Mouse (Mus musculus) liver (tissue): ENCODE results near the gene Fam129b.

Experiments
- DNase-seq: peaks from one replicate; pipeline ENCODE4 v3.0.0-alpha.2; 2020; ENCODE audit warnings: mixed read lengths

The Fam129b gene

DNA sequence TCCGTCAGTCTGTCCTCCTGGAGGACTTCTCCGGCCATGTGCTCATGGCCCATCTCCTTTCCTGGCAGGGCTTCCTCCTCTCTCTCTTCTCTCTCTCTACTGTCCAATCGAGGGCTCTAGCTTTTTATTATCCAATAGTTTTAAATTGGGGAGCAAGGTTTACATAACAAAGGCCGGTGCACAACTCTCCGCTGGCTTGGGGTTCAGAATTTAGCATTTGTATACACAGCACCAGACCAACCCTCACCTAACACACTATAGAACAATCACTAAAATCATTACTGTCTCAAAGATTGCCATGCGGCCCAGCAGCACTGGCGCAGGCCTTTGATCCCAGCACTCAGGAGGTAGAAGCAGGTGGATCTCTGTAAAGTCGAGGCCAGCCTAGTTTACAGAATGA is 15.1 kb upstream of the Fam129b start:
- DNase-seq: no peak

- DNase-seq: no peak
Observed at GRCm38 (mm10) chr2:32863317-32863716, 12.6 kb upstream of the Fam129b start.

DNA sequence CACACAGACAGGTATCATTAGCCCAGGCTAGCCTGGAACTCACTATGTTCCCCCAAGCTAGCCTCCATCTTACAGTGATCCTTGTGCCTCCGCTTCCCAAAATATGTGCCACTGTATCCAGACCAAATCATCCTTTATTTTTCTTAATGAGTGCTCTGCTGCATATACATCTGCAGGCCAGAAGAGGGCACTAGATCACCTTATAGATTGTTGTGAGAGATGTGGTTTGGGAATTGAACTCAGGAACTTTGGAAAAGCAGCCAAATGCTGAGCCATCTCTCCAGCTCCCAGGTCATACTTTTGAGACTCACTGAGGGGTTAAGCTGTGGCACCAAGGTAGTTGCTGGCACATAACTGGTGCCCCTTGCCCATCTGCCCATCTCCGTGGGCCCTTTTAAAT is 11.2 kb upstream of the Fam129b start:
- DNase-seq: no peak

- DNase-seq: no peak
Observed at GRCm38 (mm10) chr2:32867354-32867753, 8.6 kb upstream of the Fam129b start.

DNA sequence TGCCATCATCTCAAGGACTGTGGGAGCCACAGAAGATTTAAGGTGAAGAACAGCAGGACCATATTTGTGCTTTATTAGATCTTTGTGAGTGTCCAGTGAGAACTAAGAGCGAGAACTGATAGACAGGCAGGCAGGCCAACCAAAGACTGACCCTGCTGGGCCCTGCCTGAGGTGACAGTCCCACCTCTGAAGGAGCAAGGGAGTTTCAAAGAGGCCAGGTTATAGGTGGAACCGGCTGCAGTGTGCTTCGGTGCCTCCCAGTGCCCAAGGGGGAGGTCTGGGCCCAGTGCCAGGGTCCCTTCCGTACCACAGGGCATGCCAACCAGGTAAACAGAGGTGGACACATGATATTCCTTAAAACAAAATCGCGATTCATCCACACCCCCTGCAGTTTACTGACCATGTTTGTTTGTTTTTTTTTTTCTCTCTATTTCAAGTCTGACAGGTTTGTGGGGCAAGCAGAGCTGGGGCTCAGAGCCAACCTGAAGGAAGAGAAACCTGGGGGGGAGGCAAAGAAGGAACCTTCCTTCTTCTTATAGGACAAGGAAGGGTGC is 6.1 kb upstream of the Fam129b start:
- no peak for DNase-seq

- no peak for DNase-seq
Observed at GRCm38 (mm10) chr2:32870275-32871100, 5.4 kb upstream of the Fam129b start.

DNA sequence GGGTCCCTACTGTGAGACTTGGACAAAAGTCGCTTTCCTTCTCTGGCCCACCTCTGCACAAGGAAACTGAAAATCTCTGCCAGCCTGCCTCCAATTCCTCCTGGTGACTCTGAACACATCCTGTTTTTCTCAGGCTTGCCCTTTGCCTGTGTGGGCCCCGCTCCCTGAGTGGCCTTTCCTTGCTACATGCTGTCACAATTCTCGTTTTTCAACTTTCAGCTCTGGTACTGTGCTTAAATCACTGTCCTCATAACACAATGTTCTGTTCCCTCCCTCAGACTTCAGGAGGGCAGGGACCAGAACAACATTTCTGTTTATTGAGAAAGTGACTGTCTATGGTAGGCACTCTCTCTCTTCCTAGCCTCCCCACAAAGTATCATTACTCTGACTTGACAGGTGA is 1.8 kb upstream of the Fam129b start:
- no peak for DNase-seq

GRCm38 (mm10) chr2:32874951-32875674 is 801 bp upstream of the Fam129b start:
- DNase-seq: no peak

DNA sequence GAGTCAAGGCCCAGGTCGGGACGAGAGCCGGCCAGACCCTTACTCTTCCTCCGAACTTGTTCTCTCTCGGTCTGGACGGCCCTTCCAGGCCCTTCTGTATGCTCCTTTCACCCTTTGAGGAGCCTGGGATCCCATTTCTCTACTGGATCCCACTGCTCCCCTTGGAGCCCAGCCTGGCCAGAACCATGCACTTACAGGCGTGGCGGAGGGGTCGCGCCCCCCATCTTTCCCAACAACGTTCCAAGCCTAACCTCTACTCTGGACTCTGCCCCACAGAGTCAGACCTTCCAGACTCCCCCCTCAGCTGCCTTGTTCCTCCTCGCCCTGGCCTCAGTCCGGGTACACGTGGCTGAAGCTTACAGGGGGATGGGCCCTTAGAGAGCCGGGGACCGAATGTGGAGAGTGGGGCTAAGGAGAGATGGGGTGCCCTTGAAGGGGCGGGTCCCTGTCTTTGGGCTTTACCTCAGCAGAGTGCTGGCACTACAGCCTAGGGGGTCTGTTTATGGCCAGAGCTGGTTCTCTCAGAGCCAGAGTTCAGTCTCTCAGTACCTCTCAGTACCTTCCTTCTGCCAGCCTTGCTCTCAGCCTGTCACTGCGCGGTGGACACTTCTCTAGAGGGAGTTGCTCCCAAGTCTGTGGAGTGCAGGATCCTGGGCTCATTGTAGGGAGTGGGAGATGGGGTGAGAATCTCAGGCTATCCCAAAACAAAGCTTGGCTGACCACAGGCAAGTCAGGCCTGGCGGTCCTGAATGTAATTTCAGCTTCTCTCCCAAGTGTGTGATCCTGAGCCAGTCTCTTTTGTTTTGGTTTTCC is 782 bp downstream of the Fam129b start:
- DNase-seq: no peak

- no peak for DNase-seq
Observed at GRCm38 (mm10) chr2:32877303-32877702, 1.4 kb downstream of the Fam129b start.

DNA sequence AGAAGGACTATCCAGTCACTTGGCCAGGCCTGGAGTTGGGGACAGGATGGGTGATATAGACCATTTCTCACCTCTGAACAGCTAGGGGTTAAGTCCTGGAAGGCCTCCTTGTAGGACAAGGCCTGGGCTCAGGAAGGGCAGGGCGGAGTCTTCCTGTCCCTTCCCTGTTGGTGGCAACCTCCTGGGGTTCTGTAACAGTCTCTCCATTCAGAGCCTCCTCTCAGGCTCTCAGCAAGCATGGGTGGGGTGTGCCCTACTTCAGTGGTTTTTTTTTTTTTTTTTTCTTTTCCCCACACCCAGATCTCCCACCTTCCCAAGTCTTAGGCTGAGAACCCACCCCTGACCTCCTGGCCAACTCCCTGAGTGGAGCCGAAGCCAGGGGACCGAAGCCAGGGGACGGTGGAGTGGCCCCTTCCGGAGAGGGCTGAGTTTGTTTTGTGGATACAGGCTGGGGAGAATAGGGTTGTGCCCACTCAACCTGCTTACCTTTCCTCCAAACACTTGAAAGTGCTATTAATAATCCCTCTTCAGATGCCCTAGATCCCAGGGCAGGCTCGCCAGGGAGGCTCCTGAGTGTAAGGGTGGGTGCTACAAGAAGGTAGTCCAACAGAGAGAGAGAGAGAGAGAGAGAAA is 2.0 kb downstream of the Fam129b start:
- DNase-seq: no peak

DNA sequence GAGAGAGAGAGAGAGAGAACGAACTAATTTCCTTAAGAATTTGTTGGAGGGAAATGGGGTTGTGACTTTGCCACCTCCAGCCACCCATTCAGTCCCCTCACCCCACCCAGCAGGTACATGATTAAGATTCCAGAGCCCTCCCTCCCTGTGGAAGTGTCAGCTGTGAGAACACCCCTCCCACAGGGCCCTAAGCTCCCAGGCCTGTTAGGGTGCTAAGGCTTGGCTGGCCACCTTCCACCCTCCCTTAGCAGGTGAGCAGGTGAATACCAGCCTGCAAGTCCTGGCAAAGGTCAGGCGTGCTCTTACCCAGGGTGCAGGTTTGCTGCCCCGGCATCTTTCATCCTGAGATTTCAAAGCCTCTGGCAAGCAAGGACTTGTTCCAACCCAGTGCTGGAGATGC is 2.5 kb downstream of the Fam129b start:
- no peak for DNase-seq

DNA sequence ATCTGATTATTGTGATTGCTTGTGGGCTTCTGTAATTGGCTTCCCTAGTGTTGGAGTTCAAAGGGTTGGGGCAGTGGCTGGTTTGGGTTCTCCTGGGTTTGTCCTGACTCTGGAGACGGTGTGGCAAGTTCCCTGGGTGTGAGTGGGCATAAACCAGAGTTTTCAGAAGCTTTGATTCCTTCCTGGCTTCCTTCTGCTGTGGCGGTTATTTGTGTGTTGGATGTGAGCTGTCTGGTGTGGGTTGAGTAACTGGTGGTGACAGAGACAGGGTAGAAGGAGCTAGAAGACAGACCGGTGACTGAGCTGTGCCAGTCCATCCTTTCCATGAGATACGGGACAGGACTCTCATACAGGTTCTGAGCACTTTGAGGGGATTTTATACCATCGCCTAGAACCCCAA is 3.7 kb downstream of the Fam129b start:
- DNase-seq: no peak

DNA sequence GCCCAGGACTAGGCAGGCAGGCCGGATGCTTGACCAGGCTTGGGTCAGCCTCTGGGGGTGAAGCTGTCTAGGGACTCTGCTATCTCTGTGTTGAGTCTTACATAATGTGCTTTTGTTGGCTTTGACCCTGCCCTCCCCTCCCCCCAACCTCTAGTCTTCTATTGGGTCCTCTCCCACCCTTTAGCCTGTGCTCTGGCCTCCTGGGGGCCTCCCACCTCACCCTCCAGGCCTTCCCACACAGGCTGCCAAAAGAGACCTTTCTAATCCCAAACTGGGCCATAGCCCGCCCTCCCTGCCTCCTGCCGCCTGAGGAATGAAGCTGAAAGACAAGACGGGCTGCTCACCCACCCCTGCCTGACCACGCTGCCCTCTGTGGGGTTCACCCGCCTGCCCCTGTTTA is 5.1 kb downstream of the Fam129b start:
- DNase-seq: no peak

DNA sequence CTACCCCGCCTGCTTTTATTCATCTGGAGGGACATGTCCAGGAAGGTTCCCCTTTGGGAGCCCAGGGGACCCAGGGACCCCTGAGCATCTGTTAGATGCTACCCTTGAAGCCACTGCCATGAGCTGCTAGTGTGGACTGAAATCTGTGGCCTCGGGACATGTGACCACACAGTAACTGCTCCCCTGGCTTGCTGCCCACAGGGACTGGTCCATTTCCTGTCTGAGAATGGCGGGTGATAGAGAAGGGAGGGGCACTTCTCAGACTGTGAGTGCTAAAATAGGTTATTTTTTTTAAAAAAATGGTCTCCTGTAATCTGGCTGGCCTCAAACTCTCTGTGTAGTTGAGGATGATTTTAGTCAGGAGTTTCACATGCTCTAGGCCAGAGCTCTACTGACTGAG is 5.8 kb downstream of the Fam129b start:
- peak; percentile 62 for DNase-seq

- peak; percentile 62 for DNase-seq
Observed at GRCm38 (mm10) chr2:32882283-32883043, 6.5 kb downstream of the Fam129b start.

GRCm38 (mm10) chr2:32884745-32885144 is 8.8 kb downstream of the Fam129b start:
- DNase-seq: no peak

DNA sequence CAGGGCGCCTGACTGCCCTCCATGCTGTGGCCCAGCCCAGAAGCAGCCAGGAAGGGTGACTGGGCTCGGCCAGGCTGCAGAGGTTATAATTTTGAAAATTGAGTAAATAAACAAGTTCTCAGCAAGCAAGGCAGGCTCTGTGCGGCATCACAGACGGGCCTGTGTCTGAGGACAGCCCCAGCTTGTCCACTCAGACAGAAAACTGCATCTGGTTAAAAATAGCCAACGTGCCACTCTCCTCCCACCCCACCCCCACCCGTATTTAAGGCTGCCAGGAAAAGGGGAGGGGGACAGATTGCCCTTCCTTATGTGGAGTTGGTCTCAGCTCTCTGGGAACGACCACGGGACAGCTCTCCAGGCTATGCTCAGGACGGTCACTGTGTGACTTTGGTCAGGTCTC is 12.1 kb downstream of the Fam129b start:
- DNase-seq: no peak

DNA sequence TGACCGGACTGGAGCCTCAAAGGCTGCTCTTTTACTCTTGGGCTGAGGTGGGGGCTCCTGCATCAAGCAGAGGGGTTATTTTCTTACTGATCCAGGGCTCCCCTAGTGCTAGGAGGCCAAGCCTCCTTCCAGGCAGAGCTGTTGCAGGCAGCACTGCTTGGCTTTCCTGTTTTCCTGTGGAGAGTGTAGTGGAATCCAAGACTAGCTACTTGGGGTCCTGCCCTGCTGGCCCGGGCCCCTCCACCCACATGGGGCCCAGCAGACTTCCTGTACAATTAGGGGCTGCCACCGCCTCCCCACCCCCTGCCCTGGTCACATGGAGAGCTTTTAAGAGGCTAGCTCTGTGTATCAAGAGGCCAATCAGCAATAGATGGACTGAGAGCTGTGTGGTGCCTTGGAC is 12.6 kb downstream of the Fam129b start:
- DNase-seq: no peak

DNA sequence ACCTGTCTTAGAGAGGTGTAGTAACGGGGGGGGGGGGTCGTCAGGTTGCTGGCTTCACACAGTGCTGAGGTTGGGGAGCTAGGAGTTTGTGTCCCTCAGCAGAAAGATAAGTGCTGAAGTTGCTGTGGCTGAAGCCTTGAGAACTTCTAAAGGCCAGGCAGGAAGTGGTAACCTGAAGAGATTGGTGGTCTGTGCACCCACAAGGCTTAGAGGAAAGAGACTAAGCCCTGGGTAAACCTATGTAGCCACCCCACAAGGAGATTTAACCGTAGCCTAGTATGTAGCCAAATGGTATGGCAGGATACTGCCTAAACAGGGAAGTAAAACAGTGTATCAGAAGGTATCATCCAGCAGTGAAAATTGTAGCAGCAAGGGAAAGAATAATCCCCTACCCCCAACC is 14.4 kb downstream of the Fam129b start:
- DNase-seq: no peak

- DNase-seq: no peak
Observed at GRCm38 (mm10) chr2:32891278-32891677, 15.4 kb downstream of the Fam129b start.

- no peak for DNase-seq
Observed at GRCm38 (mm10) chr2:32892490-32892889, 16.6 kb downstream of the Fam129b start.
